Mouse (Mus musculus) erythroblast, embryonic 14.5 days (primary cell): ENCODE results near the gene Hacd2.

Source experiments
- GATA1 ChIP-seq: IDR thresholded peaks from 2 replicates; pipeline ENCODE4 v1.6.1; 2012; ENCODE audit warnings: low read length, inconsistent platforms, mixed read lengths
- TAL1 ChIP-seq: IDR thresholded peaks from 3 replicates; pipeline ENCODE4 v1.6.1; 2012; ENCODE audit warnings: low read length, inconsistent platforms, mixed read lengths

DNA sequence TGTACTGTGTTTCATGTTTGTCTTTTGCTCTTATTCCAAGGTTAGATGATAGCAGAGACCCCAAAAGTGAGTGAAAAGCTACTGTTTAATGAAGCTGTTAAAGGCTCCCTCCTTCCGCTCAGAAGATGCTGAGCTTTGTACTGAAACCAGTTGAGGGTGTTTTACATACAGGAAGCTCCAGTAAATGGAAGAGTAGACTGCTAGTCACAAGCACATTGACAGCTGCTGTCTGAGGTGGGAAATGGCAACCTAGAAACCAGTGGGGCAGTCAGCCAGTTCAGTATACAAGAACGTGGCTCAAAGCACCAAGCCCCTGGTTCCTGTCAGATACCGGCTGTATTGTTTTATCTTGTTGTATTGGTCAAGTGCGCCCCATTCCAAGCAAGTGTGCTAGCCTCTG, 46.7 kb downstream of the Hacd2 start:
- TF ChIP-seq GATA1 (no peak), TAL1 (no peak)
